Mouse (Mus musculus): Measurements from ENCODE around the gene Vps51.

DNA sequence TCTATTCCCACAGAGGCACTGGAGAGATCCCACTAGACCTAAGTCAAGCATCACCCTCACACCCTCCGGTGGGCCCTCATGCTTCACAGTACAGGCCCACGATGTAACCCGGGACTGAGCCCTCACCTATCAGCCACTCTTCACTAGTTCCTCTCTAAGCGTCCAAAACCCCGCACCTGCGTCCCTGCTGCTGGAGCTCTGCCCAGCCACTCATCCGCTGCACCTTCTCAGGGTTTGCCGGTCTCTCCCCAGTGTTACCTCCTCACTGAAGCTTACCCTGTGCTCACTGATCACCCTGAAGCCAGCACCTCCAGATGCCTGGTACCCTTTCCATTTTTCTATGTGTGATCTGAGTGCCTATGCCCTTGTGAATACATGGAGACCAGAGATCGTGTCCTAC is 34.7 kb downstream of the Vps51 start:
- TF ChIP-seq CTCF (IDR thresholded peaks at IDR 0.05; ENCODE audit: low read depth, low read length) (no peak), POLR2A (IDR thresholded peaks at IDR 0.05; ENCODE audit: borderline replicate concordance, low read depth, low read length) (no peak)
